In the genomic region with DNA sequence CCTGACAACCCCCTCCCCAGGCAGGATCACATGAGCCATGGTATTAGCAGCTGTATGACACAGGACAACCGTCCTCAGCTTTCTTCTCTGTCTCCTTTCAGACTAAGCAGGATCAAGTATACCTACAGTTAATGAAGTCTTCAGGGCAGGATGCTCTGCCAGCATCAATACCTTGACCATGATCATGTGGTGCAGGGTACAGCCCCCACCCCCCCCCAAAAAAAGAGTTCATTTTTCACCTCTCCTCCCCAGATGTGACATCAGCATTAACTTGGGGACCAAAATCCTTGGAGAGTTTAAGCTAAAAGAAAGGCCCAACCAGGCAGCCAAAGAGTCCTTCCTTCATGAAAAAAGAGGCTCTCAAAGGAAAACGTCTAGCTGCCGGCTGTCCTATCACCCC, we compare ENCODE assay signal across 17 mouse cellular contexts. TPM values are rescaled to one million over a fixed set of nuclear protein-coding genes. Genes with fewer than 3 reads are reported as not detected.
DNase-seq lines count a peak whose midpoint lies in the region; ATAC-seq and TF ChIP-seq lines count a peak whose summit lies in the region.
"Had no signal": no experiment of that assay in that cellular context is flagged by ENCODE, and none has a peak within 500 bp of the region (broad histone marks: within the 10 kb centered on the region; RNA-seq: fewer than 3 reads in every experiment).

No protein-coding gene starts in this region.

- TF ChIP-seq CTCF in layer of hippocampus, adult 2 months (conservative IDR thresholded peaks at IDR 0.05) = no peak
- no peak for TF ChIP-seq CTCF in forebrain, postnatal 0 days (IDR thresholded peaks at IDR 0.05; ENCODE audit: low read depth)
- no peak for TF ChIP-seq CTCF in lung, adult 2 months (IDR thresholded peaks at IDR 0.05; ENCODE audit: insufficient read depth, low read length)

- H3K4me3 ChIP-seq in layer of hippocampus, adult 2 months = peak overlapping the region; percentile 79
- H3K4me3 ChIP-seq in embryonic facial prominence, embryonic 13.5 days = peak overlapping the region; percentile 97
- peak overlapping the region; percentile 75 for H3K4me3 ChIP-seq in forebrain, postnatal 0 days (ENCODE audit: low read depth, low read length)
- peak overlapping the region; percentile 86 for H3K4me3 ChIP-seq in midbrain, embryonic 15.5 days
- no peak overlapping the region for H3K4me3 ChIP-seq in lung, adult 2 months (replicated peaks; ENCODE audit: extremely low read depth, low read depth, low read length)
- H3K4me3 ChIP-seq: liver, embryonic 12.5 days; midbrain, embryonic 12.5 days had no signal

- WGBS in embryonic facial prominence, embryonic 13.5 days = 23% methylated on average over 3 of the region's 3 CpGs
- WGBS in forebrain, postnatal 0 days = 22% methylated on average over 3 of the region's 3 CpGs
- WGBS in midbrain, embryonic 15.5 days = 33% methylated on average over 3 of the region's 3 CpGs
- 46% methylated on average over 3 of the region's 3 CpGs for WGBS in lung, adult 2 months

- no peak for TF ChIP-seq POLR2A in lung, adult 2 months (IDR thresholded peaks at IDR 0.05; ENCODE audit: borderline replicate concordance, extremely low read depth, low read depth, low read length)

- H3K27ac ChIP-seq in layer of hippocampus, adult 2 months = peak overlapping the region; percentile 97
- peak overlapping the region; percentile 57; the same call in 1 of the 2 replicates for H3K27ac ChIP-seq in embryonic facial prominence, embryonic 13.5 days
- H3K27ac ChIP-seq in forebrain, postnatal 0 days (ENCODE audit: low read depth, low read length) = peak overlapping the region; percentile 97
- peak overlapping the region; percentile 61 for H3K27ac ChIP-seq in midbrain, embryonic 15.5 days
- H3K27ac ChIP-seq: kidney, postnatal 0 days; liver, embryonic 12.5 days; midbrain, embryonic 12.5 days had no signal

- H3K27me3 ChIP-seq in embryonic facial prominence, embryonic 13.5 days = no peaks in the 10 kb centered on the region
- H3K27me3 ChIP-seq in forebrain, postnatal 0 days (ENCODE audit: insufficient read depth, low read length) = no peaks in the 10 kb centered on the region
- H3K27me3 ChIP-seq in midbrain, embryonic 15.5 days (replicated peaks) = no peaks in the 10 kb centered on the region
- H3K27me3 ChIP-seq: midbrain, embryonic 12.5 days had no signal

- H3K4me2 ChIP-seq in embryonic facial prominence, embryonic 13.5 days = peak overlapping the region; percentile 93
- peak overlapping the region; percentile 88 for H3K4me2 ChIP-seq in forebrain, postnatal 0 days (ENCODE audit: low read depth)
- peak overlapping the region; percentile 83 for H3K4me2 ChIP-seq in midbrain, embryonic 15.5 days
- H3K4me2 ChIP-seq: liver, embryonic 12.5 days had no signal

- no peaks in the 10 kb centered on the region for H3K36me3 ChIP-seq in embryonic facial prominence, embryonic 13.5 days
- H3K36me3 ChIP-seq in forebrain, postnatal 0 days (ENCODE audit: insufficient read depth) = no peaks in the 10 kb centered on the region
- H3K36me3 ChIP-seq in midbrain, embryonic 15.5 days (replicated peaks) = no peaks in the 10 kb centered on the region
- H3K36me3 ChIP-seq: liver, embryonic 12.5 days; midbrain, embryonic 12.5 days had no signal

- no peak for ATAC-seq in embryonic facial prominence, embryonic 13.5 days (ENCODE audit: insufficient number of reproducible peaks, insufficient read depth, low FRiP score, low TSS enrichment, low read depth)
- ATAC-seq in forebrain, postnatal 0 days = no peak
- ATAC-seq in midbrain, embryonic 15.5 days (replicated peaks) = no peak
- ATAC-seq: liver, embryonic 12.5 days; Patski had no signal

- H3K9ac ChIP-seq in embryonic facial prominence, embryonic 13.5 days = peak overlapping the region; percentile 62; the same call in 1 of the 2 replicates
- H3K9ac ChIP-seq in forebrain, postnatal 0 days = peak overlapping the region; percentile 57
- H3K9ac ChIP-seq in midbrain, embryonic 15.5 days = peak overlapping the region; percentile 35; the same call in 1 of the 2 replicates
- H3K9ac ChIP-seq: liver, embryonic 12.5 days; midbrain, embryonic 12.5 days had no signal

- H3K9me3 ChIP-seq in embryonic facial prominence, embryonic 13.5 days = no peaks in the 10 kb centered on the region
- H3K9me3 ChIP-seq in forebrain, postnatal 0 days (ENCODE audit: low read length) = no peaks in the 10 kb centered on the region
- H3K9me3 ChIP-seq in midbrain, embryonic 15.5 days = no peaks in the 10 kb centered on the region
- H3K9me3 ChIP-seq: liver, embryonic 12.5 days; midbrain, embryonic 12.5 days had no signal

- H3K4me1 ChIP-seq in embryonic facial prominence, embryonic 13.5 days = peaks cover 83% of the 10 kb centered on the region
- peaks cover 6% of the 10 kb centered on the region; the same call in 1 of the 2 replicates for H3K4me1 ChIP-seq in forebrain, postnatal 0 days (ENCODE audit: insufficient read depth)
- H3K4me1 ChIP-seq in midbrain, embryonic 15.5 days = peaks cover 57% of the 10 kb centered on the region
- no peaks in the 10 kb centered on the region for H3K4me1 ChIP-seq in lung, adult 2 months (ENCODE audit: control insufficient read depth, insufficient read depth, low read length)
- H3K4me1 ChIP-seq: liver, embryonic 12.5 days had no signal

- no peak for DNase-seq in layer of hippocampus, adult 2 months (ENCODE audit: low spot score in 2 of 2)
- no peak for DNase-seq in layer of hippocampus, postnatal 25 days (ENCODE audit: extremely low spot score in 1 of 2, low spot score in 1 of 2)
- DNase-seq in forebrain, postnatal 0 days = peak; percentile 21
- DNase-seq in lung, postnatal 10 days = no peak
- no peak for DNase-seq in cerebellum, adult 9-10 months
- DNase-seq in lung, adult 2 months = no peak
- DNase-seq: cerebellum, adult 9-11 months; heart, adult 18-20 months; heart, postnatal 4 days; lung, postnatal 14 days; right cerebral cortex, postnatal 4 days had no signal

RNA-seq across cellular contexts. Expression of gene Bcl11b, which starts 6.2 kb away (rescaled TPM):
- 100 to 1,000 TPM; 144 to 145 TPM for total RNA-seq in layer of hippocampus, adult 2 months (2021)
- total RNA-seq in layer of hippocampus, postnatal 25 days (2021) = 100 to 1,000 TPM; 131 to 149 TPM
- 35.7 and 40.6 TPM in 2 replicates for polyA plus RNA-seq in embryonic facial prominence, embryonic 13.5 days (2015; fragmentation: Nextera tagmentation; extraction: Ambion mirVana)
- total RNA-seq in forebrain, postnatal 0 days (2014; rRNA removed) = 103 and 122 TPM in 2 replicates
- 45.4 and 70.1 TPM in 2 replicates for polyA plus RNA-seq in forebrain, postnatal 0 days (2015; fragmentation: Nextera tagmentation; extraction: Ambion mirVana)
- polyA plus RNA-seq in midbrain, embryonic 15.5 days (2015; fragmentation: Nextera tagmentation; extraction: Ambion mirVana) = 33.7 and 37.6 TPM in 2 replicates
- 2.6 and 4.2 TPM in 2 replicates for polyA plus RNA-seq in lung, adult 2 months (2012; rRNA removed)
